Mouse (Mus musculus): ENCODE measurements around the gene Epb41l2.

DNA sequence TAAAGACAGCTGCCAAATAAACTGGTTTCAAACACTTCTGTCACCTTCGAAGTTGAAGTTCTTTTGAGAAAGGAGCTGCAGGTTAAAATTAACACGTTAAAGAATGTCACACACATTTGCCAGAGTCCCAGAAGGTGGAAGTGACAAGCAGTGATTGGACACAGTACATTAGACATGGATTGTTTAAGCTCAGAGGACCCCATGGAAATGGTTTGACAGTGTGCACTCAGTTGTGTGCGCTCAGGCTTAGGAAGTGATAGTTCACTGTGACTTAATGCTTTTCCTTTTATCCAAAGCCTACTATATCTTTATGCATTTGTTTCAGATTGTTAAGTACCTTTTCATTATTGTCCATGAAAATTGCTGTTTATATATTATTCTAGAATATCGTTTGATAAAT lies 89.1 kb downstream of the Epb41l2 start:
- no peak for TF ChIP-seq CTCF (IDR thresholded peaks at IDR 0.05; ENCODE audit: low read depth, low read length)
- no peak for TF ChIP-seq POLR2A (IDR thresholded peaks at IDR 0.05; ENCODE audit: extremely low read depth, insufficient read depth, low read length)
